ENCODE assay signal across 12 mouse cellular contexts in the genomic region with DNA sequence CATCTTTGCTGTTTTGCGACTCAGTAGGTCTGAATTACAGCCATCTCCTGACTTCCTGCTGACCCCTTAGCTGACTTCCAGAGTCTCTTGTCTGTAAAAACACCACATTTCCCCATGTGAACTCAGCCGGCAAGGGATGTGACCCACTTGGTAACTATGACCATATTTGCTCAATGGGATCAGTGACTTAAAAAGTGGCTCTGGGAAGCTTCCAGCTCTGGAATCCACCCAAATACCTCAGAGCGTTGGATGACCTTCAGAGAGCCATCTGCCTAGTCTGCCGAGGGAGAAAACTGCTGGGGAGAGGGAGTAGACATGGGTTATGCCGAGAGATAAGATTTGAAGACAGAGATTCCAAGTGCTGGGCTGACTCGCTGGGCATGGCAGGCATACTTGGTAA. TPM values are rescaled to one million over a fixed set of nuclear protein-coding genes. Genes with fewer than 3 reads are reported as not detected.
DNase-seq lines count a peak whose midpoint lies in the region; ATAC-seq and TF ChIP-seq lines count a peak whose summit lies in the region.
"Had no signal": no experiment of that assay in that cellular context is flagged by ENCODE, and none has a peak within 500 bp of the region (broad histone marks: within the 10 kb centered on the region; RNA-seq: fewer than 3 reads in every experiment).

No protein-coding gene starts in this region.

- intact Hi-C loops in heart, postnatal 25 days (cut with DNase I) = loop anchor here (5.0 kb wide), 1 partner anchor 35 kb away; no protein-coding TSS in a partner anchor
- intact Hi-C loops in heart, adult 2 months (cut with DNase I) = no loop called here

- DNase-seq in heart, adult 11 months = peak; percentile 95
- DNase-seq in heart, postnatal 25 days (ENCODE audit: low spot score) = no peak
- DNase-seq in adrenal gland, adult 2 months = peak; percentile 69
- DNase-seq in heart, adult 2 months = peak; percentile 50 to 70
- DNase-seq in lung, embryonic 14.5 days = peak; percentile 86
- no peak for DNase-seq in spleen, adult 12 weeks (ENCODE audit: low spot score)
- DNase-seq in B cell, adult 2 months = no peak
- no peak for DNase-seq in midbrain, embryonic 11.5 days (ENCODE audit: low spot score, missing footprints)
- DNase-seq: liver, embryonic 13.5 days; retina, postnatal 1 day had no signal

- H3K9ac ChIP-seq in heart, adult 2 months (ENCODE audit: low read depth, low read length) = no peak overlapping the region
- H3K9ac ChIP-seq in lung, embryonic 14.5 days = no peak overlapping the region
- H3K9ac ChIP-seq in midbrain, embryonic 11.5 days (ENCODE audit: low read length) = no peak overlapping the region
- H3K9ac ChIP-seq: liver, embryonic 13.5 days had no signal

- H3K4me3 ChIP-seq in heart, adult 2 months = no peak overlapping the region
- H3K4me3 ChIP-seq in lung, embryonic 14.5 days (ENCODE audit: low read depth, low read length) = no peak overlapping the region
- no peak overlapping the region for H3K4me3 ChIP-seq in midbrain, embryonic 11.5 days (ENCODE audit: low read depth, low read length)
- H3K4me3 ChIP-seq: liver, embryonic 13.5 days had no signal

- H3K27me3 ChIP-seq in heart, adult 2 months (ENCODE audit: control insufficient read depth, insufficient read depth, low read length) = no peaks in the 10 kb centered on the region
- H3K27me3 ChIP-seq in lung, embryonic 14.5 days (ENCODE audit: insufficient read depth, low read length) = no peaks in the 10 kb centered on the region
- no peaks in the 10 kb centered on the region for H3K27me3 ChIP-seq in midbrain, embryonic 11.5 days (ENCODE audit: control insufficient read depth, insufficient read depth, low read length)

- H3K36me3 ChIP-seq in heart, adult 2 months (ENCODE audit: control insufficient read depth, insufficient read depth, low read length) = no peaks in the 10 kb centered on the region
- peaks cover 87% of the 10 kb centered on the region for H3K36me3 ChIP-seq in lung, embryonic 14.5 days (ENCODE audit: insufficient read depth)
- H3K36me3 ChIP-seq in midbrain, embryonic 11.5 days (ENCODE audit: control insufficient read depth, insufficient read depth, low read length) = no peaks in the 10 kb centered on the region
- H3K36me3 ChIP-seq: liver, embryonic 13.5 days had no signal

- ATAC-seq in lung, embryonic 14.5 days (ENCODE audit: insufficient read depth) = 0 out of 2 replicates have a peak, but pooled peaks have one; percentile 26
- no peak for ATAC-seq in midbrain, embryonic 11.5 days (ENCODE audit: low FRiP score)
- ATAC-seq: midbrain, embryonic 16.5 days had no signal

- TF ChIP-seq CTCF in heart, adult 2 months (IDR thresholded peaks at IDR 0.05) = no peak
- no peak for TF ChIP-seq CTCF in lung, embryonic 14.5 days (IDR thresholded peaks at IDR 0.05; ENCODE audit: low read depth)

- no peaks in the 10 kb centered on the region for H3K9me3 ChIP-seq in lung, embryonic 14.5 days (ENCODE audit: low read depth, low read length)
- no peaks in the 10 kb centered on the region for H3K9me3 ChIP-seq in midbrain, embryonic 11.5 days (ENCODE audit: control insufficient read depth, low read length)
- H3K9me3 ChIP-seq: liver, embryonic 13.5 days had no signal

- 21% methylated on average over 6 of the region's 6 CpGs for WGBS in heart, adult 2 months
- WGBS in lung, embryonic 14.5 days = 33% methylated on average over 6 of the region's 6 CpGs
- WGBS in midbrain, embryonic 11.5 days = 78% methylated on average over 6 of the region's 6 CpGs

- TF ChIP-seq EP300 in heart, adult 2 months (IDR thresholded peaks at IDR 0.05; ENCODE audit: insufficient read depth, low read depth, low read length) = 0 out of 2 replicates have a peak, but pooled peaks have one; percentile 16

- peaks cover 12% of the 10 kb centered on the region for H3K4me1 ChIP-seq in heart, adult 2 months (ENCODE audit: control insufficient read depth, insufficient read depth, low read length)
- no peaks in the 10 kb centered on the region for H3K4me1 ChIP-seq in lung, embryonic 14.5 days (ENCODE audit: insufficient read depth)
- no peaks in the 10 kb centered on the region for H3K4me1 ChIP-seq in midbrain, embryonic 11.5 days (ENCODE audit: control insufficient read depth, insufficient read depth, low read length)

- H3K27ac ChIP-seq in heart, adult 2 months = peak overlapping the region; percentile 0; the same call in 1 of the 2 replicates
- no peak overlapping the region for H3K27ac ChIP-seq in lung, embryonic 14.5 days (ENCODE audit: low read depth)
- no peak overlapping the region for H3K27ac ChIP-seq in midbrain, embryonic 11.5 days (ENCODE audit: low read depth, low read length)
- H3K27ac ChIP-seq: liver, embryonic 13.5 days had no signal

- no peak for TF ChIP-seq POLR2A in heart, adult 2 months (IDR thresholded peaks at IDR 0.05; ENCODE audit: insufficient read depth, low read depth, low read length)

- H3K79me2 ChIP-seq in heart, adult 2 months (replicated peaks; ENCODE audit: control insufficient read depth, insufficient read depth, low read length) = no peaks in the 10 kb centered on the region

- H3K4me2 ChIP-seq in lung, embryonic 14.5 days = no peak overlapping the region
- H3K4me2 ChIP-seq in midbrain, embryonic 11.5 days = no peak overlapping the region
- H3K4me2 ChIP-seq: liver, embryonic 13.5 days had no signal

RNA-seq across cellular contexts. Expression of gene Tbx5, which starts 44.7 kb away (rescaled TPM):
- total RNA-seq in heart, postnatal 25 days (2021) = 10 to 100 TPM; 29.0 to 33.6 TPM
- total RNA-seq in adrenal gland, adult 2 months (2021) = under 1 TPM; 0.12 to 0.66 TPM
- polyA plus RNA-seq in adrenal gland, adult 2 months (2012; rRNA removed) = 0.22 and 0.38 TPM in 2 replicates
- total RNA-seq in heart, adult 2 months (2021) = 10 to 100 TPM; 22.6 to 36.9 TPM
- 26.5 and 27.0 TPM in 2 replicates for polyA plus RNA-seq in heart, adult 2 months (2012; rRNA removed)
- polyA plus RNA-seq in lung, embryonic 14.5 days (2014; fragmentation: Nextera tagmentation; extraction: Ambion mirVana) = 57.7 and 59.4 TPM in 2 replicates
- not detected in 2 replicates for polyA plus RNA-seq in midbrain, embryonic 11.5 days (2014; fragmentation: Nextera tagmentation; extraction: Ambion mirVana)
- polyA plus RNA-seq: C2C12; midbrain, embryonic 16.5 days had no signal

Comparison
In these comparisons a context has a peak if more than half of its experiments do, and no peak if none do; other contexts are left out.
1. DNase-seq: peak in heart, adult 11 months (single experiment), adrenal gland, adult 2 months (single experiment), heart, adult 2 months (2 of 2) and lung, embryonic 14.5 days (single experiment); none in heart, postnatal 25 days (single experiment), spleen, adult 12 weeks (single experiment), B cell, adult 2 months (0 of 2) and midbrain, embryonic 11.5 days (single experiment).
2. RNA of gene Tbx5, which starts 44.7 kb away (polyA plus RNA-seq): 57.7 to 59.4 TPM in lung, embryonic 14.5 days and 26.5 to 27.0 TPM in heart, adult 2 months; 0.22 to 0.38 TPM in adrenal gland, adult 2 months and not detected in midbrain, embryonic 11.5 days; every median in the first group is over 10 times any median in the second.